Mouse (Mus musculus) ES-E14 (cell line): ENCODE results near the gene 1700001K19Rik.
"Not testable (repeated sequence)": the region's sequence is repeated elsewhere in the genome, so short reads cannot be mapped to it uniquely, and the experiment has no call there.

Source experiments
- HCFC1 ChIP-seq: IDR thresholded peaks from 2 replicates; pipeline ENCODE4 v1.6.1; 2012; ENCODE audit warnings: low read length, inconsistent platforms, borderline replicate concordance; ENCODE audit not compliant: insufficient read depth
- ZC3H11A ChIP-seq: IDR thresholded peaks from 2 replicates; pipeline ENCODE4 v1.6.1; 2012; ENCODE audit warnings: low read depth, mild to moderate bottlenecking, inconsistent platforms, low read length, borderline replicate concordance

DNA sequence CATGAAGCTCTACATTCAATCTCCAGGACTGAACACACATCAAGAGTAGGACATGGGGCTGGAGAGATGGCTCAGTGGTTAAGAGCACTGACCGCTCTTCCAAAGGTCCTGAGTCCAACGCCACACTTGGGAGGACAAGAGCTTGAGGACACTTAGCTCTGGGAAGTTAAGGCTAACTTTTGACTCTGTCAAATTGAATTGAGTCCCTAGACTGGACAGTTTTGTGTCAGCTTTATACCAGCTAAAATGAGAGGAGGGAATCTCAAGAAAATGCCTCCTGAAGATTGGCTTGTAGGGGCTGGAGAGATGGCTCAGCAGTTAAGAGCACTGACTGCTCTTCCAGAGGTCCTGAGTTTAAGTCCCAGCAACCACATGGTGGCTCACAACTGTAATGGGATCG, 6.5 kb upstream of the 1700001K19Rik start:
- not testable (repeated sequence) for TF ChIP-seq HCFC1, ZC3H11A
